Mouse (Mus musculus): Measurements from ENCODE around the gene Bicra.

- TF ChIP-seq CTCF (IDR thresholded peaks at IDR 0.05; ENCODE audit: low read depth) (no peak), EP300 (optimal IDR thresholded peaks at IDR 0.05) (no peak)
Measured at GRCm38 (mm10) chr7:15993152-15993551, 54.6 kb downstream of the Bicra start.
